8 mouse cellular contexts compared by ENCODE assay signal in the genomic region with DNA sequence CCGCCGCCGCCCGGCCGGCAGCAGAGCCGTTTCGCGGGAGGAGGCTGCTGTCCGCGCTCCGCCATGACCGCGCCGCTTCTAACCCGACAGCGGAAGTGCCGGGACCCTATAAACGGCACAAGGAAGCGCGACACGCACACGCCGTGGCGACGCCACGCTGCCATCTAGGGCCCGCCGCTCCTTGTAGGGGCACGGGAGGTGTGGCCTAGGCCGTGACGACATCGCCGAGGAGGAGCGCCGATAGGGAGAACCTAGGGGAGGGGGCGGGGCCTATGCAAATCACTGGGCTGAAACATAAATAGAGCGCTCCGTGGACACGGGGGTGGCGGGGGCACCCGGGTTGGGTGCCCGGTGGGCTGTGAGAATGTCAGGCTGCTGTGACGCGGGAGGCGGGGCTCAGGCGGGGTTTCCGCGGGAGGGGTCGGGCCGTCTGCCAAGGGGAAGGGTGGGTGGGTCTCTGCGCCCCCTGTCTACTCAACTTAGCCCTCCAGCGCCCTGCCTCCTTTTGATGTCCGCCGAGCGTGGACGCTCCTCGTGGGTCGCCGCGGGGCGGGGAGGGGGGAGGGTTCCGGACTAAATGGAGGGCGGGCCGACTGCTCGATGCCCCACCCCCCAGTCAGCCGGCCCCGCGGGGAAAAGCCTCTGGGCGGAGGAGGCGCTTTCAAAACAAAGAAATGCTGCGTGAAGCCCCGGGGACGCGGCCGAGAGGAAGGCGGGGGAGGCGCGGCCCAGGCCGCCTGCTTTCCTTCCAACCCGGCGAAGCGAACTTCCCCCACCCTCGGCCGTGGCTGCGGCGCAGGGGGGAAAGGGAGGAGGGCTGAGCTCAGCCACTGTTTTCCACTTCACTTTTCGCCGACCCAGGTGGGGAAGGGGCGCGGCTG.
DNase-seq lines count a peak whose midpoint lies in the region; ATAC-seq lines count a peak whose summit lies in the region.

No protein-coding gene starts in this region.

- under 1% methylated on average over 87 of the region's 90 CpGs for WGBS in heart, embryonic 13.5 days
- under 1% methylated on average over 74 of the region's 90 CpGs for WGBS in liver, embryonic 12.5 days (ENCODE audit: insufficient replicate concordance)
- under 1% methylated on average over 81 of the region's 90 CpGs for WGBS in stomach, embryonic 15.5 days

- peak overlapping the region; percentile 94 for H3K27ac ChIP-seq in heart, embryonic 13.5 days (replicated peaks)
- H3K27ac ChIP-seq in liver, embryonic 12.5 days: peak overlapping the region; percentile 75
- peak overlapping the region; percentile 99 for H3K27ac ChIP-seq in stomach, embryonic 15.5 days

- H3K9ac ChIP-seq in heart, embryonic 13.5 days: peak overlapping the region; percentile 94
- H3K9ac ChIP-seq in liver, embryonic 12.5 days: peak overlapping the region; percentile 66
- peak overlapping the region; percentile 87 for H3K9ac ChIP-seq in stomach, embryonic 15.5 days

- no peaks in the 10 kb centered on the region for H3K9me3 ChIP-seq in heart, embryonic 13.5 days
- H3K9me3 ChIP-seq in liver, embryonic 12.5 days (replicated peaks): no peaks in the 10 kb centered on the region
- no peaks in the 10 kb centered on the region for H3K9me3 ChIP-seq in stomach, embryonic 15.5 days

- H3K4me1 ChIP-seq in heart, embryonic 13.5 days: peaks cover 30% of the 10 kb centered on the region
- H3K4me1 ChIP-seq in liver, embryonic 12.5 days: peaks cover 45% of the 10 kb centered on the region
- peaks cover 13% of the 10 kb centered on the region; the same call in 1 of the 2 replicates for H3K4me1 ChIP-seq in stomach, embryonic 15.5 days

- H3K36me3 ChIP-seq in heart, embryonic 13.5 days: no peaks in the 10 kb centered on the region
- no peaks in the 10 kb centered on the region for H3K36me3 ChIP-seq in liver, embryonic 12.5 days
- H3K36me3 ChIP-seq in stomach, embryonic 15.5 days: no peaks in the 10 kb centered on the region

- ATAC-seq in erythroid progenitor cell, adult 5-6 weeks (replicated peaks; ENCODE audit: low FRiP score, poor library complexity, severe bottlenecking): peak; percentile 92
- ATAC-seq in heart, embryonic 13.5 days (ENCODE audit: extremely low read depth, insufficient number of reproducible peaks, low FRiP score, low TSS enrichment): peak; percentile 93
- peak; percentile 95 for ATAC-seq in liver, embryonic 12.5 days
- peak; percentile 93 for ATAC-seq in stomach, embryonic 15.5 days (ENCODE audit: insufficient read depth, low FRiP score, low read depth)

- DNase-seq in CD4-positive helper T cell, adult 2 months (ENCODE audit: low read depth, low spot score): peak; percentile 100
- DNase-seq in brain, embryonic 18.5 days (ENCODE audit: low read depth, low spot score): peak; percentile 99
- peak; percentile 100 for DNase-seq in kidney, postnatal 10 days
- peak; percentile 99 for DNase-seq in natural killer cell, adult 2 months (ENCODE audit: low spot score in 2 of 2)

- peaks cover 30% of the 10 kb centered on the region for H3K27me3 ChIP-seq in heart, embryonic 13.5 days (replicated peaks)
- H3K27me3 ChIP-seq in liver, embryonic 12.5 days (replicated peaks): peaks cover 95% of the 10 kb centered on the region
- no peaks in the 10 kb centered on the region for H3K27me3 ChIP-seq in stomach, embryonic 15.5 days (replicated peaks)

- H3K4me3 ChIP-seq in heart, embryonic 13.5 days: peak overlapping the region; percentile 89
- H3K4me3 ChIP-seq in liver, embryonic 12.5 days: peak overlapping the region; percentile 68
- peak overlapping the region; percentile 90 for H3K4me3 ChIP-seq in stomach, embryonic 15.5 days (replicated peaks)

- H3K4me2 ChIP-seq in heart, embryonic 13.5 days: peak overlapping the region; percentile 79
- H3K4me2 ChIP-seq in liver, embryonic 12.5 days: peak overlapping the region; percentile 97
- peak overlapping the region; percentile 80 for H3K4me2 ChIP-seq in stomach, embryonic 15.5 days

Comparison
In these comparisons a context has a peak if more than half of its experiments do, and no peak if none do; other contexts are left out.
1. Peak in every context shown above with its lines: DNase-seq, ATAC-seq, H3K4me3 ChIP-seq and H3K27ac ChIP-seq.